11 mouse cellular contexts compared by ENCODE assay signal in genomic region chr1:36797481-36797880, GRCm38 (mm10). TPM values are rescaled to one million over a fixed set of nuclear protein-coding genes. Genes with fewer than 3 reads are reported as not detected.
DNase-seq lines count a peak whose midpoint lies in the region; ATAC-seq and TF ChIP-seq lines count a peak whose summit lies in the region.
"Had no signal": no experiment of that assay in that cellular context is flagged by ENCODE, and none has a peak within 500 bp of the region (broad histone marks: within the 10 kb centered on the region; RNA-seq: fewer than 3 reads in every experiment).

No protein-coding gene starts in this region.

- no peak for TF ChIP-seq CTCF in left cerebral cortex, adult 2 months (IDR thresholded peaks at IDR 0.05)

- no peak overlapping the region; the same call in 1 of the 2 replicates for H3K27ac ChIP-seq in left cerebral cortex, adult 2 months
- H3K27ac ChIP-seq: hindbrain, postnatal 0 days; midbrain, embryonic 15.5 days had no signal

- ATAC-seq in granulocyte monocyte progenitor cell, adult 5-6 weeks (replicated peaks; ENCODE audit: poor library complexity, severe bottlenecking): peak; percentile 90
- ATAC-seq in erythroblast, adult 5-6 weeks (replicated peaks; ENCODE audit: low FRiP score, poor library complexity, severe bottlenecking): no peak
- ATAC-seq: hindbrain, postnatal 0 days; midbrain, embryonic 15.5 days had no signal

- intact Hi-C loops in left cerebral cortex, adult 2 months (cut with DNase I): no loop called here
- intact Hi-C loops in left cerebral cortex, postnatal 4 days (cut with DNase I): no loop called here
- intact Hi-C loops in left cerebral cortex, postnatal 36 days (cut with DNase I): no loop called here
- intact Hi-C loops in gastrocnemius, postnatal 36 days (cut with DNase I): no loop called here

- DNase-seq in left cerebral cortex, adult 2 months (ENCODE audit: extremely low spot score in 1 of 2, low spot score in 2 of 2): peak; percentile 48 to 65
- DNase-seq in left cerebral cortex, postnatal 4 days: no peak
- DNase-seq in left cerebral cortex, postnatal 36 days (ENCODE audit: low spot score in 2 of 2): peak; percentile 66 to 68
- peak; percentile 53 to 71 for DNase-seq in thymus, adult 18-20 months
- DNase-seq in gastrocnemius, postnatal 36 days: no peak
- DNase-seq in retina, embryonic 14.5 days (ENCODE audit: low spot score): no peak
- DNase-seq: gastrocnemius, postnatal 10 days had no signal

- H3K4me3 ChIP-seq in left cerebral cortex, adult 2 months: no peak overlapping the region
- H3K4me3 ChIP-seq: midbrain, embryonic 15.5 days had no signal

RNA-seq across cellular contexts. Expression of gene Zap70, which starts 35.9 kb away (rescaled TPM):
- 1 to 10 TPM; 1.7 to 2.1 TPM for total RNA-seq in left cerebral cortex, adult 2 months (2021)
- 1 to 10 TPM; 2.7 to 4.1 TPM for total RNA-seq in left cerebral cortex, postnatal 4 days (2021)
- not detected in 2 replicates for total RNA-seq in granulocyte monocyte progenitor cell, adult 5-6 weeks (2014; fragmentation: Nextera tagmentation)
- total RNA-seq in granulocyte monocyte progenitor cell, adult 5-6 weeks (2017): 0.13 TPM in 1 of 2 replicates, not detected in the other
- total RNA-seq in left cerebral cortex, postnatal 36 days (2021): 1 to 10 TPM; 1.2 to 1.3 TPM
- not detected in 2 replicates for total RNA-seq in erythroblast, adult 5-6 weeks (2015; ENCODE audit: low replicate concordance)
- 0.17 and 0.70 TPM in 2 replicates for total RNA-seq in erythroblast, adult 5-6 weeks (2017; ENCODE audit: low replicate concordance)
- under 1 TPM in 1 of 2 experiments, not detected in 1; 0.89 TPM for total RNA-seq in gastrocnemius, postnatal 36 days (2021)

Comparison
In these comparisons a context has a peak if more than half of its experiments do, and no peak if none do; other contexts are left out.
1. DNase-seq: peak in left cerebral cortex, adult 2 months (2 of 2), left cerebral cortex, postnatal 36 days (2 of 2) and thymus, adult 18-20 months (2 of 2); none in left cerebral cortex, postnatal 4 days (single experiment), gastrocnemius, postnatal 36 days (0 of 2) and retina, embryonic 14.5 days (single experiment).